11 mouse cellular contexts compared by ENCODE assay signal in the genomic region with DNA sequence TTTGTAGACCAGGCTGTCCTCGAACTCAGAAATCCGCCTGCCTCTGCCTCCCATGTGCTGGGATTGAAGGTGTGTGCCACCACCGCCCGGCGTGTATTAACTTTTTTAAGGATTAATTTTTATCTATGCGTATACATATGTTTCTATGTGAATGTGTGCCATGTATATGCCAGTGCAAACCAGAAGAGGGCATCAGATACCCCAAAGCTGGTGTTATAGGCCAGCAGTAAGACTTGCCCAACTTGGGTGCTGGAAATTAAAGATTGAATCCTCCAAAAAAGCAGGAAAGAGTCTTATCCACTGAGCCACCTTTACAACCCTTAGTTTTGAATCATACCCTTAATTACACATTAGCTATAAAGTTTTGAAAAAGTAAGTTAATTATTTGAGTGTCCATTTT.
DNase-seq lines count a peak whose midpoint lies in the region.
"Had no signal": no experiment of that assay in that cellular context is flagged by ENCODE, and none has a peak within 500 bp of the region (broad histone marks: within the 10 kb centered on the region; RNA-seq: fewer than 3 reads in every experiment).

No protein-coding gene starts in this region.

- DNase-seq in kidney, adult 9 months, result peak; percentile 4
- no peak for DNase-seq in kidney, postnatal 14 days
- DNase-seq in thymus, postnatal 25 days, result peak; percentile 21
- DNase-seq in thymus, postnatal 36 days, result no peak
- peak; percentile 9 for DNase-seq in R1 (ENCODE audit: low read depth, low spot score)
- no peak for DNase-seq in right cerebral cortex, postnatal 10 days (ENCODE audit: low spot score in 2 of 2)
- DNase-seq in layer of hippocampus, adult 9-11 months, result no peak
- DNase-seq: cerebellum, adult 11 months; gastrocnemius, postnatal 14 days; kidney, postnatal 4 days; lung, adult 18-20 months had no signal

Comparison
In these comparisons a context has a peak if more than half of its experiments do, and no peak if none do; other contexts are left out.
1. DNase-seq: peak in kidney, adult 9 months (single experiment), thymus, postnatal 25 days (single experiment) and R1 (single experiment); none in kidney, postnatal 14 days (single experiment), thymus, postnatal 36 days (0 of 2), right cerebral cortex, postnatal 10 days (0 of 2) and layer of hippocampus, adult 9-11 months (single experiment).